Mouse (Mus musculus) heart, embryonic 11.5 days (tissue): Measurements from ENCODE around the gene Alas2. TPM values are rescaled to one million over a fixed set of nuclear protein-coding genes. Genes with fewer than 3 reads are reported as not detected.
A peak's percentile ranks its signal among the peaks of the same experiment; 100 is the strongest.

ENCODE experiments used
- ATAC-seq: fragments of 200-750 bp; cut with Nextera tagmentation; replicated peaks from 2 replicates; pipeline ENCODE4 v1.8.0; 2017; ENCODE audit warnings: moderate library complexity; ENCODE audit not compliant: insufficient number of reproducible peaks, low FRiP score, low TSS enrichment
- H3K27ac ChIP-seq: fragments of 300-500 bp; sonication (generic); 2 replicates; pipeline ENCODE4 v1.5.1; 2014; ENCODE audit warnings: mild to moderate bottlenecking, low read depth, low read length
- H3K27me3 ChIP-seq: fragments of 300-500 bp; sonication (generic); 2 replicates; pipeline ENCODE4 v1.6.1; 2014; ENCODE audit warnings: mild to moderate bottlenecking, low read length, mixed read lengths; ENCODE audit not compliant: control insufficient read depth, insufficient read depth
- H3K36me3 ChIP-seq: fragments of 300-500 bp; sonication (generic); 2 replicates; pipeline ENCODE4 v1.6.1; 2014; ENCODE audit warnings: mild to moderate bottlenecking, low read length, moderate library complexity, mixed read lengths; ENCODE audit not compliant: control insufficient read depth, insufficient read depth
- H3K4me1 ChIP-seq: fragments of 300-500 bp; sonication (generic); 2 replicates; pipeline ENCODE4 v1.6.1; 2014; ENCODE audit warnings: low read length; ENCODE audit not compliant: control insufficient read depth, insufficient read depth
- H3K4me2 ChIP-seq: fragments of 300-500 bp; sonication (generic); 2 replicates; pipeline ENCODE4 v1.6.1; 2014; ENCODE audit warnings: mild to moderate bottlenecking, moderate library complexity
- H3K4me3 ChIP-seq: fragments of 300-500 bp; sonication (generic); 2 replicates; pipeline ENCODE4 v1.5.1; 2014; ENCODE audit warnings: low read depth, low read length
- H3K9ac ChIP-seq: fragments of 300-500 bp; sonication (generic); 2 replicates; pipeline ENCODE4 v1.6.1; 2014; ENCODE audit warnings: mild to moderate bottlenecking, low read depth, low read length, moderate library complexity
- H3K9me3 ChIP-seq: fragments of 300-500 bp; sonication (generic); replicated peaks from 2 replicates; pipeline ENCODE4 v1.6.1; 2016; ENCODE audit warnings: low read length; ENCODE audit not compliant: control insufficient read depth
- WGBS: fragments of 180-500 bp; shearing (Covaris S2); extraction: QIAGEN DNeasy Blood & Tissue Kit; methylation state at CpG from one replicate; pipeline ENCODE4 v1.1.7; 2014; ENCODE audit not compliant: insufficient replicate concordance; 5-methylcytosine and 5-hydroxymethylcytosine counted together
- microRNA-seq: library from miRNA; unstranded; fragments of <30 nt; microRNA quantifications from one replicate; pipeline ENCODE4, GENCODE M21; 2016; ENCODE audit warnings: borderline number of aligned reads
- polyA plus RNA-seq: library from polyadenylated mRNA; unstranded; fragments of >200 nt; fragmentation: Nextera tagmentation; extraction: Ambion mirVana; gene quantifications from 2 replicates; pipeline ENCODE4 v1.2.1, GENCODE M21; 2014

The Alas2 gene
- polyA plus RNA-seq, 1 experiment from 2014 or later, result 196 TPM

DNA sequence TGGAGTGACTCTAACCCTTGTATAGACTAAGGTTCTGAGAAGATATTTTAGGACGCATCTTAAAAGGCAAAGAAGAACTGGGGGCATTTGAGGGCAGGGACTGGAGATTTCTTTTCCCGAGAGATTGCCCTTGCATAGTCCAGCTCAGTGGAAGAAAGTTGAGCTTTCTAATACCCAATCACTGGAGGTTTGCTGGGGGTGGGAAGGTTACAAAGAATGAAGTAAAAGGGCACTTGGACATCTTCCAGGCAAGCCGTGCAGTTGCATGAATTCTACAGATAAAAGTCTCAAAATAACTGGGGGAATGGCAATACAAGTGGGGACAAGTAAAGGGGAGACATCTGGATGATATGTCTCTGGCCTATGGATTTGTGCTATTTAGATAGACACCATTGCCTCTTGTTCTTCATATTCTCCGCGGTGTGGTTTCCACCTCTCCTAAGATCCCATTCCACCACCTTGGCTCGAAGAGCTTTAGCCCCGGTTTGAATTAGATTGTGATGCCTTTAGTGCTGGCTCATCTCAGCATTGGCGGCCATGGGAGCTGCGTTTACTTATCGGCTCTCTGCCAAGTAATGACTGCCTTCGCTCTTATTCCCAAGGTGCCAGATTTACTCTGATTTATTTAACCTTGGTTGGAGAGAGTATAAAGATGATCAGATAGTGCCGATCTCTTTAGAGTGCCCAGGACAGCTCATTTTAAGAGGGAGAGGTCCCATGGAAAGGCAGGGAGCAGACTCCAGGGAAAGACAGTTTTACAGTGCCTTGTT, 46.3 kb downstream of the Alas2 start:
- 79% methylated on average over 12 of the region's 12 CpGs for WGBS
- Histone ChIP-seq H3K27me3 (no peaks in the 10 kb centered on the region), H3K9me3 (no peaks in the 10 kb centered on the region), H3K27ac (no peak overlapping the region), H3K4me2 (no peak overlapping the region), H3K36me3 (no peaks in the 10 kb centered on the region), H3K4me1 (no peaks in the 10 kb centered on the region), H3K4me3 (no peak overlapping the region), H3K9ac (no peak overlapping the region)
- ATAC-seq, result no peak

DNA sequence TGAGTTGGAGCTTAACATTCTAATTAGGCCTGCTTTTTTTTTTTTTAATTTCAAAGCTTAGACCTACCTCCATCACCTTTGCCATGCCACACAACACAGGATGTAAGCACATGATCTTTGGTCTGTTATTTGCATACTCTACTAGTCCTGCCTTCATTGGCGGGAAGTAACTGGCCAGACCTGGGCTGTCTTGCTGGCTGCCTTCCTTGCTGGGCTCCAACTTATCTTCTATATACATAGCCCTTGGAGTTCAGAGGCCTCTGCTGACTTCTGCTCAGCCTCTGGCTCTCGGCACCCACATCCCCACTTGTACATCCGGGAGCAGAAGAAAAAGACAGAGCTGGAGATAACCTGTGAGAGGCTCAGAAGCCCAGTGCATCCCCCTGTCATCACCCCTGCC, 47.0 kb downstream of the Alas2 start:
- peak overlapping the region; percentile 70 for H3K27ac ChIP-seq
- no peak overlapping the region for H3K9ac ChIP-seq
- ATAC-seq, result no peak; the same call in 1 of the 2 replicates
- H3K27me3 ChIP-seq, result no peaks in the 10 kb centered on the region
- peak overlapping the region; percentile 3; the same call in 1 of the 2 replicates for H3K4me3 ChIP-seq
- H3K36me3 ChIP-seq, result no peaks in the 10 kb centered on the region
- WGBS, result 66% methylated on average over 3 of the region's 3 CpGs
- H3K4me1 ChIP-seq, result no peaks in the 10 kb centered on the region
- H3K4me2 ChIP-seq, result peak overlapping the region; percentile 11; the same call in 1 of the 2 replicates
- H3K9me3 ChIP-seq, result no peaks in the 10 kb centered on the region

DNA sequence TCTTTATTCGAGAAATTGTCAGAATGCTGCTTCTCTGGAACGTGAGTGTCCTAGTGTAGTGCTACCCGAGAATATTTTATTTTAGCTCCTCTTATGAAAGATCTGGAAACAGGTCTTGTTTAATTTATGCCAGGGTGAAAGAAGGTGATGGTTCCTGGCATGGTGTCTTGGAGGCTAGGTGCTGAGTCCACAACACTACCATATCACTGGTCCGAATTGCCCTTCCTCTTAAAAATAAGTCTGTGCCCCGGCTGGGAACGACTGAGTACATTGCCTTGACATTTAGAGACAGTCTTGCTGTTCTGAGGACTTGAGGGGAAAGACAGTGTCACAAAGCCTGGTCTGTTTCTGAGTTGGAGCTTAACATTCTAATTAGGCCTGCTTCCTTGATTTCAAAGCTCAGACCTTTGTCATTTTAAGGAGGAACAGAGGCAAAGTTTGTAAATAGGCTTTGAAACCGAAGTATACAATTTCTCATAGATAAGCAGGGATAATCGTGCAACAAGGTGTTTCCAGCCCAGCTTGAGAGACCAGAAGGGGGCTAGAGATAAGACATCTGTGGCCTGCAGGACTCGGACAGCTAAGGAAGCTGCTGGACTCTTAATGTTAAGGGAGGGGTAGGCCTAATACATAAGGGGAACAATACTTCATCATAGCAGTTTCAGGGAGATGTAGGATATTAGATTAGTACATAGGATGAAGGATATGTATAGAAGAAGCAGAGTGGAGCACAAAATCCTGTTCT, 48.0 kb downstream of the Alas2 start:
- Histone ChIP-seq H3K4me1 (no peaks in the 10 kb centered on the region), H3K36me3 (no peaks in the 10 kb centered on the region), H3K9ac (peak overlapping the region; percentile 34; the same call in 1 of the 2 replicates), H3K27me3 (no peaks in the 10 kb centered on the region), H3K4me2 (peak overlapping the region; percentile 24; the same call in 1 of the 2 replicates), H3K4me3 (peak overlapping the region; percentile 3; the same call in 1 of the 2 replicates), H3K9me3 (no peaks in the 10 kb centered on the region), H3K27ac (peak overlapping the region; percentile 70; the same call in 1 of the 2 replicates)
- ATAC-seq, result 0 out of 2 replicates have a peak, but pooled peaks have one; percentile 67
- 57% methylated on average over 9 of the region's 9 CpGs for WGBS

DNA sequence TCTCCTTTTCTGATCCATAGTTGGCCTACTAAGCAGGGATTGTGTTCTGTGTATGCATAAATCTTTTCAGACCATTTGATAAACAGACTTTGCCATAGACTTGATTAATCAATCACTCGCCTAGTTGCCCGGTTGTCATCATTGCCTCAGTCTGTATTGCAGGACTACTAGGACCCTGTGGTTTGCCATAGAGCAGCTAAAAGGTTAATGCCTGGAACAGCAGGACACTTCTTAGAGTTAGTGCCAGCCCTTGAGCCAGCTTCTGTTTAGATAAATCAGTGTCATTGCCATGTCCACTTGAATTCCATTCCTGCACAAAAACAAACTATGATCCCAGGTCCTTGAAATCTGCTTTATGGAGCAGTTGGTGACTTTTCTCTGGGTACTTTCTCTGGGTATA, 51.7 kb downstream of the Alas2 start:
- Histone ChIP-seq H3K4me3 (no peak overlapping the region), H3K9me3 (no peaks in the 10 kb centered on the region), H3K36me3 (no peaks in the 10 kb centered on the region), H3K27me3 (no peaks in the 10 kb centered on the region), H3K27ac (no peak overlapping the region), H3K4me2 (no peak overlapping the region), H3K4me1 (no peaks in the 10 kb centered on the region), H3K9ac (no peak overlapping the region)
- ATAC-seq, result no peak
- WGBS, result 78% methylated on average over 2 of the region's 2 CpGs

Small RNA genes within 50 kb of the gene (microRNA-seq; reads per million reads assigned to microRNA genes)
- not detected for gene Mir3620

Other genes with a start within 250 kb of the Alas2 start
- 22.9 and 23.5 TPM in 2 replicates for gene Tmem29, start 88.2 kb upstream of the Alas2 start, polyA plus RNA-seq
- gene Pfkfb1, start 40.9 kb downstream of the Alas2 start, polyA plus RNA-seq, result 9.2 and 11.3 TPM in 2 replicates
- gene Apex2, start 42.5 kb downstream of the Alas2 start, polyA plus RNA-seq, result 18.2 and 18.4 TPM in 2 replicates
- 28.1 and 29.2 TPM in 2 replicates for gene Tro, start 110.2 kb downstream of the Alas2 start, polyA plus RNA-seq